Mouse (Mus musculus) layer of hippocampus, adult 2 months (tissue): ENCODE data around the gene Cmtm6. TPM values are rescaled to one million over a fixed set of nuclear protein-coding genes. Genes with fewer than 3 reads are reported as not detected.
A peak's percentile ranks its signal among the peaks of the same experiment; 100 is the strongest.
"Not testable (repeated sequence)": the region's sequence is repeated elsewhere in the genome, so short reads cannot be mapped to it uniquely, and the experiment has no call there.

Experiments
- DNase-seq, 2 experiments: peaks; one replicate each; pipeline ENCODE4 v3.0.0; 2022; ENCODE audit warnings: low spot score in 2 of 2
- H3K27ac ChIP-seq: fragments of 200-600 bp; 2 replicates; pipeline ENCODE4 v1.8.1; 2022
- H3K4me3 ChIP-seq: fragments of 200-600 bp; 2 replicates; pipeline ENCODE4 v1.8.1; 2022; ENCODE audit warnings: mild to moderate bottlenecking
- CTCF ChIP-seq: fragments of 200-600 bp; conservative IDR thresholded peaks from 2 replicates; pipeline ENCODE4 v1.8.1; 2022; ENCODE audit warnings: antibody characterized with exemption, mild to moderate bottlenecking, moderate library complexity
- total RNA-seq, 2 experiments: library from RNA; stranded (reverse); gene quantifications; 2 replicates each; pipeline ENCODE4 v1.2.3; 2021

Cmtm6 gene
- total RNA-seq, 2 experiments from 2014 or later: 19.2 to 25.6 TPM

DNA sequence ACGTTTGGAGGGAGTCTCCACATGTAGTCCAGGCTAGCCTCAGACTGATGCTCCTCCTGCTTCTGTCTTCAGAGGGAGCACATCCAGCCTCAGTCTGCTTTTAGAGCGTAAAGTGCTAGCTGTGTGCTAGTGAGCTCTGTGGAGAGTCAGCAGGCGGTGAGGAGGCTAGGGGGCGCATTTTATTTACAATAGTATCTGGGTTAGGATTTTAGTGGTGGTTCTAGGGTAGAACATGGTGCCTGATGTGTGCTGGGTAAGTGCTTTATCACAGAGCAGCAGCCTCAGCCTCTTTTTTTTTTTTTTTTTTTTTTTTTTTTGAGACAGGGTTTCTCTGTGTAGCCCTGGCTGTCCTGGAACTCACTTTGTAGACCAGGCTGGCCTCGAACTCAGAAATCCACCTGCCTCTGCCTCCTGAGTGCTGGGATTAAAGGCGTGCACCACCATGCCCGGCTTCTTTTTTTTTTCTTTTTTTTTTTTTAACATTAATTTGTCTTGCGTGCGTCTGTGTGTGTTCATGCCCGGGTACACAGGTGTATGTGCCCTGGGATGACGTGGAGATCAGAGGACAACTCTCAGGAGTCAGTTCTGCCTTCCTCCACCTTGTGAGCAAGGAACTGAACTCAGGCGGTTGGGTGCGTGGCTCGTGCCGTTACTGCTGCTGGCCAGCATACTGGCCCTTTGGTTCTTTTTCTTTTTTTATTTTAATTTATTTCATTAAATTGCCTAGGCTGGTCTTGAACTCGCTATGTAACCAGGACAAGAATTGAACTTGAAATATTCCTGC, 30.8 kb upstream of the Cmtm6 start:
- Histone ChIP-seq H3K4me3 (no peak overlapping the region), H3K27ac (no peak overlapping the region)
- DNase-seq: no peak
- TF ChIP-seq CTCF: no peak

DNA sequence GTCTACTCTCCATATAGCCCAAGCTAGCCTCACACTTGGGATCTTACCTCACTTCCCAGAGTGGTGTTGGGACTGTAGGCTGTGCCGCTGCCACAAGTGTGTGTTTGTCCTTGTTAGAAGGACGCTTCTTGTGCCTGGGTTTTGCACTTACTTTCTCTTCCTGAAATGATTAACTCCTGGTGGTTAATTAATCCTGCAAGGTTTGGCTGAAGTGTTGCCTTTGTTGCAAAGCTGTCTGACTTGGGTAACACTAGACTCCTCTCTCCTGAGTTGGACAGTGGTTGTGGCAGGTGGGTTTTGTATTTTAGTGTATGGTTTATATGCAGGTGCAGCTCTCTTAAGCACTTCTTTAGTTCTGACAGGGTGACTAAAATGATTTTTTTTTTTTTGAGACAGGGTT, 29.9 kb upstream of the Cmtm6 start:
- Histone ChIP-seq H3K4me3 (no peak overlapping the region), H3K27ac (no peak overlapping the region)
- no peak for DNase-seq
- no peak for TF ChIP-seq CTCF

DNA sequence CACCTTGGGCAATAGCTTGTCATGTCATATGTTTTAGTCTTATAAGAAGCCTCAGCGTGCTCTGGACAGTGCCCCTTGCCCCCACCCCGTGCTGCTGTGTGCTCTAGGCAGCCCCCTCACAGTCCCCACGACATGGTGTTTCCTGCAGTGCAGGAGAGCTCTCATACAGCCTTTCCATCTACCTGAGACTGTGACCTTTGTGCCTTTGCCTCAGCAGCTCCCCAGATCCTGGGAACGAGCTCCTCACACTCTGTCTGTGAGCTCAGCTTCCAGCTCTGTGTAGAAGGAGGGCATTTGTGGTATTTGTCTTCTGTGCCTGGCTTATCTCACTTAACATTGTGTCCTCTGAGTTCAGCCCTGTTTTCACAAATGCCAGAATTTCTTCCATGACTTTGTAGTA, 29.0 kb upstream of the Cmtm6 start:
- Histone ChIP-seq H3K4me3 (no peak overlapping the region), H3K27ac (no peak overlapping the region)
- TF ChIP-seq CTCF: no peak
- no peak for DNase-seq

DNA sequence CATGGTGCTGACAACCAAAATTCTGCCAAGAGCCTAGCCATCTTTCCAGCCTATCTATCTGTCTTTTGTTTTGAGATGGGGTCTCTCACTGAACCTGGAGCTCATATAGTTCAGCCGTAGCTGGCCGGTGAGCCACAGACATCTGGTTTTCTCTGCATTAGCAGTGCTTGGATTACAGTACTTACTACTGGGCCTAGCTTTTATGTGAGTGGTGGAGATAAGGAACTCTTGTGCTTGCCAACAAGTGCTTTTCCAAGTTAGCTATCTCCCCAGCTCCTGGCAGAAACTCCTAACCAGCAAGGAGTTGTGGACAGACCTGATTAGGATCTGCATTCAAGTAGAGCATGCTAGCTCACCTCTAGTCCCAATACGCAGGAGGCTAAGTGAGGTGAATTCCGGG, 23.1 kb upstream of the Cmtm6 start:
- no peak for DNase-seq
- no peak overlapping the region for H3K27ac ChIP-seq
- no peak overlapping the region for H3K4me3 ChIP-seq
- TF ChIP-seq CTCF: no peak

DNA sequence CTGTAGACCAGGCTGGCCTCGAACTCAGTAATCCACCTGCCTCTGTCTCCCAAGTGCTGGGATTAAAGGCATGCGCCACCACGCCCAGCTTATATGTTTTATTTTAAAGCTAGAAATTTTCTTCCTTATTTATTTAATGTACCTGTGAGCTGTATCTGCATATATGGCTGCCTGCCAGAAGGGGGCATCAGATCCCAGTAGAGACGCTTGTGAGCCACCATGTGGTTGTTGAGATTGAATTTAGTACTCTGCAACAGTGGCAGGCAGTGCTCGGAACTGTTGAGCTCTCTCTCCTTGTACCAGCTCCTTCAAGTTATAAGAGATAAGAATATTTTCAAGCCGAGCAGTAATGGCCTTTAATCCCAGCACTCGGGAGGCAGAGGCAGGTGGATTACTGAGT, 20.6 kb upstream of the Cmtm6 start:
- Histone ChIP-seq H3K4me3 (no peak overlapping the region), H3K27ac (no peak overlapping the region)
- DNase-seq: no peak
- peak; percentile 59 for TF ChIP-seq CTCF

DNA sequence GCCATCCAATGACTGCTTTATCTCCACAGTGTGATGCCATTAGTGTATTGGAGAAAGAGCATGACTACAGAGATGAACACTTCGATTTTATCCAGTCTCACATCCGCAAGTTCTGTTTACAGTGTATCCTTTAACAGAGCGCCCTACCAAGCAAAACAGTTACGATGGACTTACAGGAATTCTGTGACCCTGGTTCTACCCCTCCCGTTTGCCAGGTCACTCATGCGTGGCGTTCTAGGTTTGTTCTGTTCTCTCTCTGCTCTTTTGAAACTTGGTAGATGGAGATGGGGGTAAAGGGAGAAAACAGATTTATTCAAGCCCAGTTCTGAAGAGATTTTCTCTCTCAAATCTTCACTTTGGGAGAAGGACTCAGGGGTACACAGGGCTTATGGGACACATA, 17.4 kb upstream of the Cmtm6 start:
- Histone ChIP-seq H3K27ac (no peak overlapping the region), H3K4me3 (no peak overlapping the region)
- TF ChIP-seq CTCF: no peak
- no peak for DNase-seq

DNA sequence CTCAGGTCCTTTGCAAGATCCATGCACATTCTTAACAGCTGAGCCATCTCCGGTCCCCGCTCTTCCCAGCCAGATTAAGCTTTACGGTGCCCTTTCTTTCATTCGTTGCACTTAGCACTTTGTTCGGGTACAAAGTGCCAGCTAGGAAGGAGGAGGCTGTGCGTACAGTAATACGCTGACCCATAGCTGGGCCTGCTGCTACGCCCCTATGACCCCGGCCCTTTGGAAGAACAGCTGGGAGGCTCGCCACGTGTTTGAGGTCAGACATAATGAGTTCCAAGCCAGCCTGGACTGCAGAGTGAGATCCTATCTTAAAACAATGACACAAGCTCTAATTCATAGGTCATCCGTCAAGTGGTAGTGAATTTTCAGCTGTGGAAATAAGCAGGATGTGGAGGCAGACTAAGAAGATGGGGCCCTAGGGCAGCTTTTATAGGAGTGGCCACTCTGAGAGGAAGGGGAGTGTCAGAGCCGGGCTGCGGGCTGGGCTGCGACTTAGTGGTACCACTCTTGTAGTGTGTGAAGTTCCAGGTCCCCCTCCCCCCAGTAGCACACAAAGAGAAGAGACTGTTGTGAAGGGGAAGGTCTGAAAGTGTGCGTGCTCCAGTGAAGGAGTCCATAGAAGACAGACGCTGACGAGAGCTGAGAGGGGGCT, 14.1 kb upstream of the Cmtm6 start:
- no peak for TF ChIP-seq CTCF
- no peak for DNase-seq
- Histone ChIP-seq H3K27ac (no peak overlapping the region), H3K4me3 (no peak overlapping the region)

DNA sequence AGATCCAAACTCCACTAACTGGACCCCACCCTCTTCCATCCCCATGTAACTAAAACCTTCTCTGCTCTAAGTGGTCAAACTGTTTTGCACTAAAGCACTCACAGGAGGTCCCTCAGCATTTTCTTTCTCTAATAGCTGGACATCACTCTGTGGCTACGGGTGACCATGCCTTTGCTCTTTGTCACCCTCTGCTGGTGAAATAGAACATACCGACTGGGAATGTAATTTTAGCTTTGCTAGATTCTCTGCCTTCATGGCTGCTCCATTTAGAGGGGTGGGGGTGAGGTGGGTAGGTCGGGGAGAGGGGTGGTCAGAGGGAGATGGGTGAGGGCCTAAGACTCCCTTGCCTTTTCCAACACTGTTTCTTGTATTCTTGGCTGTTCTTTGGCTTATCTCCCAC, 3.6 kb upstream of the Cmtm6 start:
- peak; percentile 82 for TF ChIP-seq CTCF
- H3K4me3 ChIP-seq: no peak overlapping the region
- H3K27ac ChIP-seq: no peak overlapping the region
- DNase-seq: peak in 1 of 2 experiments; percentile 46

DNA sequence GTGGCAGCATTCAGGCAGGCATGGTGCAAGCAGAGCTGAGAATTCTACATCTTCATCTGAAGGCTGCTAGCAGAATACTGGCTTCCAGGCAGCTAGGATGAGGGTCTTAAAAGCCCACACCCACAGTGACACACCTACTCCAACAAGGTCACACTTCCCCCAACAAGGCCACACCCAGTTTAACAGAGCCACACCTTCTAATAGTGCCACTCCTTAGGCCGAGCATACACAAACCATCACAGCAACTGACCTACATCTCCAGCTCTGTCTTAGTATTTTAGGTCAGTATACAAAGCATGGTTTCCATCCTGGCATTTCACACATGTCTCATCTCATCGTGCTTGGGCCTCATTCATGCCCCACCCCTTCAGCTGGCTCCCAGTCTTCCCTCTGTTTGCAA, 2.5 kb upstream of the Cmtm6 start:
- DNase-seq, H3K4me3 ChIP-seq, H3K27ac ChIP-seq: not testable (repeated sequence)

DNA sequence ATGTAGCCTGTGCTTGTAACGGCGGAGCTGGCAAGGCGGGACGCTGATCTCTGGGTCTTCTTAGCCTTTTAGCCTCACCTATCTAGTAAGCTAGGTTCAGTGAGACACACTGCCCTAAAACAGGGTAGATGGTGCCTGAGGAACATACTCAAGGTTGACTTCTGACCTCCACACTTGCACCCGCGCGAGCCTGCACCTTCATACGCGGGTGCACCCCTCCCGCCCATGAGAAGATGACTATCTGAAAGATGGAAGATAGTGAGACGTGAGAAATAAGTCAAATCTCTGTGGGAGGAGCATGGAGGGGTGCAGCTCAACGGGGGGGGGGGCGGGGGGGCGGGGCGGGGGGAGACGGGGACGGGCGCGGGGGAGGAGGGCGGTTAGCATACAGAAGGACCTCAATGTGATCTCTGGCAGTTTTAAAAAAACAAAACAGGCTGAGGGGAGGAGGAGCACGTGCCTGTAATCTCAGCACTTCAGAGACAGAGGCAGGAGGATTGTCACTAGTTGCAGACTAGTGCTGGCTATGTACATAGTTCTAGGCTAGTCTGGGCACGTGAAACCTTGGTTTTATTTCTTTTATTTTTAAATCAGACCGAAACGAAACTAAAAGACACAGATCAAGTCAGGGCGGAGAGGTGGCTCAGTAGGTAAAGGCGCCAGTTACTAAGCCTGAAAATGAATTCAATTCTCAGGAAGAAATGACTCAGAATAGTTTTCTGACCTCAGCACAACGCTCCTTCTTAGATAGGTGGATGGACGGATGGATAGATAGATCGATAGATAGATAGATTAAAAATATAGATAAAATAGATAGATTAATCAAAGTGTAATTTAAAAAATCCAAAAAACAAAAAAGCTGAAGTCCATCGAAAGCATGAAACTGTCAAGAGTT, 758 bp upstream of the Cmtm6 start:
- Histone ChIP-seq H3K4me3 (peak overlapping the region; percentile 82), H3K27ac (peak overlapping the region; percentile 39)
- no peak for TF ChIP-seq CTCF
- no peak for DNase-seq

DNA sequence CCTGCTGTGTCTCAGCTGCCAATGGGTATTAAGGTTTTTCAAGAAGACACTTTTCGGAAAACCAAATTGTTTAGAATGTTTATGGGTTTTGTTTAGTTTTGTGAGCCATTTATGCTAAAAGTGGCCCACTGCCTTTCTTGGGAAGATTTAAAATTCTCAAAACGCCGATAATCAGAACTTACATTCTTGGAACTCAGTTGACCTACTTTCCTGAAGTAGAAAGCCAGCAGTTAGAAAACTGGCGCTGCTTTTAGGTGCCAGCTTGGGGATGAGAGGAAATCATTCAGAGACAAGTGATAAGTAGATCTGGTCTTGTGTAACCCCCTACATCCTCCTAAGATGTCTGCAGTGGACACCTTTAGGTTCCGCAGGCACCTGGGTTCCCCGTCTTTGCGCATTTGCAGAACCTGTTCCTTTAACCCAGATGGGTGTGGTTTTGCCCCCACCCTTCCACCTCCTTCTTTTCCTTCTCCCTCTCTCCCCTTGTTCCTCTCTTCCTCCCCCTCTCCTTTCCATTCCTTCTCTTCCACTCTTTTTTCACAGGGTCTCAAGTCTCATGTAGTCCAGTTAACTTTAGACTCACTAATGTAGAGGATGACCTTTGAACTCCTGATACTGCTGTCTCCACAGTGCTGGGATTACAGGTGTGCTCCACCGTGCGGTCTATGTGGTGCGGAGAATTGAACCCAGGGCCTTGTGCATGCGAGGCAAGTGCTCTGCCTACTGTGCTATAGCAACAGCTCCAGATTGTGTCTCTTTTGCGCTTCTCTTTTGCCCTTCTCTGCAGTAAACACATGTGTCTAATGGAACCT, 1.2 kb downstream of the Cmtm6 start:
- no peak for TF ChIP-seq CTCF
- Histone ChIP-seq H3K27ac (peak overlapping the region; percentile 90), H3K4me3 (peak overlapping the region; percentile 82)
- DNase-seq: no peak

DNA sequence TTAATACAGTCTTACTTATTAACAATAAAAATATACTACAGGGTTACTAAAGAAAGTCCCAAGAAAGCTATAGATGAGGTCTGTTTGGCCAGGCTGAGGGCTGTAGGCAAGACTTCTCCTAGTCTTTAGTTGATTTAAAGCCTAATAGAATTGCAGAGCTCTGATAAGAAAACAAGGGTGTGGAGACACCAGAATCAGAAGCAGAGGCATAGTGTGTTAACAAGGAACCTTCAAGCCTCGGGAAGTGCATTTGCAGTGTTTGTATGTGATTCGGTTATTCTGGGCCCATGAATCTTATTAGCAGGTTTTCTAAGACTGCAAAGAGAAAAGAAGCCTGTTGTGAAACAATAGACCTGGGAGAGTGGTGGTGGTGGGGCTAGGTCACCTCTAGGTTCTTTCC, 2.3 kb downstream of the Cmtm6 start:
- Histone ChIP-seq H3K27ac (no peak overlapping the region), H3K4me3 (no peak overlapping the region)
- DNase-seq: no peak
- TF ChIP-seq CTCF: no peak
